Mouse (Mus musculus) heart, postnatal 0 days (tissue): ENCODE measurements around the gene Kdelr2.

ENCODE experiments used
- CTCF ChIP-seq: IDR thresholded peaks from 2 replicates; pipeline ENCODE4 v1.5.1; 2016; ENCODE audit warnings: antibody characterized with exemption, control low read depth, low read depth
- EP300 ChIP-seq: IDR thresholded peaks from 2 replicates; pipeline ENCODE4 v1.6.1; 2016; ENCODE audit warnings: antibody characterized with exemption, low read depth

GRCm38 (mm10) chr5:143466891-143467669, 63.4 kb downstream of the Kdelr2 start:
- TF ChIP-seq EP300 (no peak), CTCF (no peak)
